Comparison of ENCODE assay signal across 23 mouse cellular contexts in the genomic region with DNA sequence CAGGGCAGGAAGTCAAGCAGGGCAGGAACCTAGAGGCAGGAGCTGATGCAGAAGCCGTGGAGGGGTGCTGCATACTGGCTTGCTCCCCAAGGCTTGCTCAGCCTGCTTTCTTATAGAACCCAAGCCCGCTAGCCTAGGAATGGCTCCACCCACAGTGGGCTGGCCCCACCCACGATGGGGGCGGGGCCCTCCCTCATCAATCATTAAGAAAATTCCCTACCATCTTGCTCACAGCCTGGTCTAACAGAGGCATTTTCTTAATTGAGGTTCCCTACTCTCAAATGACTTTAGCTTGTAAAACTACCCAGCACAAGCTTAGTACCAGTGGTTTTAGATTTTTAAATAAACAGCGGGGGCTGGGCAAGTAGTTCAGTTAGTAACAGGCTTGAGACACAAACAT. TPM values are rescaled to one million over a fixed set of nuclear protein-coding genes. Genes with fewer than 3 reads are reported as not detected.
"Had no signal": no experiment of that assay in that cellular context is flagged by ENCODE, and none has a peak within 500 bp of the region (broad histone marks: within the 10 kb centered on the region; RNA-seq: fewer than 3 reads in every experiment).

No protein-coding gene starts in this region.

- DNase-seq: liver, postnatal 0 days; lung, adult 2 months; lung, postnatal 14 days; lung, postnatal 36 days; midbrain, embryonic 14.5 days; retina, postnatal 1 day; right cerebral cortex, adult 18-20 months; right cerebral cortex, postnatal 25 days; right cerebral cortex, postnatal 4 days; spleen, adult 18-20 months; thymus, adult 18-20 months; thymus, postnatal 14 days; thymus, postnatal 36 days had no signal

- H3K27me3 ChIP-seq: liver, embryonic 15.5 days; lung, embryonic 15.5 days; midbrain, embryonic 12.5 days; neural tube, embryonic 12.5 days had no signal

- ATAC-seq: liver, postnatal 0 days; lung, postnatal 0 days had no signal

- H3K9me3 ChIP-seq: liver, embryonic 15.5 days; lung, embryonic 15.5 days; neural tube, embryonic 12.5 days had no signal

- H3K4me1 ChIP-seq: lung, embryonic 15.5 days; megakaryocyte, embryonic 14.5 days had no signal

- H3K4me3 ChIP-seq: liver, embryonic 15.5 days; lung, embryonic 15.5 days; megakaryocyte, embryonic 14.5 days; midbrain, embryonic 12.5 days; neural tube, embryonic 12.5 days had no signal

- H3K36me3 ChIP-seq: liver, embryonic 15.5 days; lung, embryonic 15.5 days; midbrain, embryonic 12.5 days; neural tube, embryonic 12.5 days had no signal

RNA-seq across cellular contexts. Expression of a gene that starts 39.3 kb away (rescaled TPM):
- total RNA-seq: megakaryocyte progenitor cell, adult 5-6 weeks; midbrain, postnatal 0 days; monocyte, adult 5-6 weeks; neutrophil, adult 5-6 weeks had no signal
